Mouse (Mus musculus) left cerebral cortex, adult 2 months (tissue): ENCODE measurements around the gene Lpcat3. TPM values are rescaled to one million over a fixed set of nuclear protein-coding genes. Genes with fewer than 3 reads are reported as not detected.

Experiments
- DNase-seq, 2 experiments: peaks; one replicate each; pipeline ENCODE4 v3.0.0; 2021 to 2022; ENCODE audit warnings: low spot score in 2 of 2, mixed read lengths in 1 of 2; ENCODE audit errors: extremely low spot score in 1 of 2
- H3K27ac ChIP-seq: fragments of 200-600 bp; 2 replicates; pipeline ENCODE4 v1.8.1; 2022
- H3K4me3 ChIP-seq: fragments of 200-600 bp; 2 replicates; pipeline ENCODE4 v1.8.1; 2022
- CTCF ChIP-seq: fragments of 200-600 bp; IDR thresholded peaks from 2 replicates; pipeline ENCODE4 v1.8.1; 2022; ENCODE audit warnings: antibody characterized with exemption, mild to moderate bottlenecking, moderate library complexity
- intact Hi-C: fragments of 180-260 bp; cut with DNase I; formaldehyde crosslinking; loops from one replicate; pipeline ENCODE4 v1.15.1; 2025
- total RNA-seq, 2 experiments: library from RNA; stranded (reverse); gene quantifications; 2 replicates each; pipeline ENCODE4 v1.2.3; 2021

Gene Lpcat3
- total RNA-seq, 2 experiments from 2014 or later, result 20.5 to 21.5 TPM

- no peak overlapping the region for H3K27ac ChIP-seq
- TF ChIP-seq CTCF, result no peak
- DNase-seq, result no peak
- intact Hi-C loops, result no loop called here
- no peak overlapping the region for H3K4me3 ChIP-seq
Observed at GRCm38 (mm10) chr6:124696441-124697150, 33.8 kb downstream of the Lpcat3 start.

- Histone ChIP-seq H3K4me3 (no peak overlapping the region), H3K27ac (no peak overlapping the region)
- no peak for TF ChIP-seq CTCF
- no peak for DNase-seq
- intact Hi-C loops, result no loop called here
Observed at GRCm38 (mm10) chr6:124698751-124699150, 35.9 kb downstream of the Lpcat3 start.

- DNase-seq, result no peak
- intact Hi-C loops, result no loop called here
- no peak for TF ChIP-seq CTCF
- H3K4me3 ChIP-seq, result no peak overlapping the region
- H3K27ac ChIP-seq, result no peak overlapping the region
Observed at GRCm38 (mm10) chr6:124699366-124699765, 36.5 kb downstream of the Lpcat3 start.

GRCm38 (mm10) chr6:124699962-124700610, 37.3 kb downstream of the Lpcat3 start:
- intact Hi-C loops, result loop anchor here (5.0 kb wide), 1 partner anchor 42 kb away; the partner anchor contains the start of gene Grcc10
- peak; percentile 47 to 62 for DNase-seq
- H3K27ac ChIP-seq, result peak overlapping the region; percentile 0
- no peak overlapping the region for H3K4me3 ChIP-seq
- TF ChIP-seq CTCF, result no peak

GRCm38 (mm10) chr6:124701338-124701737, 38.5 kb downstream of the Lpcat3 start:
- no peak for DNase-seq
- intact Hi-C loops, result loop anchor here (5.0 kb wide), 1 partner anchor 41 kb away; the partner anchor contains the start of gene Grcc10
- H3K4me3 ChIP-seq, result no peak overlapping the region
- peak; percentile 15; the same call in 1 of the 2 replicates for TF ChIP-seq CTCF
- peak overlapping the region; percentile 0; the same call in 1 of the 2 replicates for H3K27ac ChIP-seq

GRCm38 (mm10) chr6:124702102-124702783, 39.4 kb downstream of the Lpcat3 start:
- no peak overlapping the region for H3K27ac ChIP-seq
- H3K4me3 ChIP-seq, result no peak overlapping the region
- TF ChIP-seq CTCF, result no peak
- no peak for DNase-seq
- intact Hi-C loops, result loop anchor here (2.0 to 5.0 kb wide), 2 partner anchors 39 to 40 kb away; partner anchors contain the start of genes Grcc10 and Lpcat3

- Histone ChIP-seq H3K27ac (no peak overlapping the region), H3K4me3 (no peak overlapping the region)
- intact Hi-C loops, result loop anchor here (2.0 to 5.0 kb wide), 2 partner anchors 40 kb away; partner anchors contain the start of genes Grcc10 and Lpcat3
- peak; percentile 71 for DNase-seq
- TF ChIP-seq CTCF, result peak; percentile 82
Observed at GRCm38 (mm10) chr6:124702784-124703103, 39.9 kb downstream of the Lpcat3 start.

- no peak for TF ChIP-seq CTCF
- no peak for DNase-seq
- H3K27ac ChIP-seq, result no peak overlapping the region
- intact Hi-C loops, result loop anchor here (2.0 to 5.0 kb wide), 2 partner anchors 39 to 41 kb away; partner anchors contain the start of genes Grcc10 and Lpcat3
- no peak overlapping the region for H3K4me3 ChIP-seq
Observed at GRCm38 (mm10) chr6:124703789-124704188, 41.0 kb downstream of the Lpcat3 start.

- H3K4me3 ChIP-seq, result no peak overlapping the region
- intact Hi-C loops, result loop anchor here (5.0 kb wide), 1 partner anchor 38 kb away; the partner anchor contains the start of gene Grcc10
- H3K27ac ChIP-seq, result no peak overlapping the region
- no peak for TF ChIP-seq CTCF
- DNase-seq, result no peak
Observed at GRCm38 (mm10) chr6:124704417-124704816, 41.6 kb downstream of the Lpcat3 start.

GRCm38 (mm10) chr6:124706061-124706627, 43.3 kb downstream of the Lpcat3 start:
- DNase-seq, result no peak
- TF ChIP-seq CTCF, result no peak
- Histone ChIP-seq H3K4me3 (no peak overlapping the region), H3K27ac (0 out of 2 replicates have a peak overlapping the region, but pooled peaks have one; percentile 8)
- intact Hi-C loops, result no loop called here

- no peak for DNase-seq
- intact Hi-C loops, result no loop called here
- Histone ChIP-seq H3K4me3 (no peak overlapping the region), H3K27ac (no peak overlapping the region)
- TF ChIP-seq CTCF, result no peak
Observed at GRCm38 (mm10) chr6:124708289-124708889, 45.6 kb downstream of the Lpcat3 start.
